Mouse (Mus musculus) E14TG2a.4 (cell line): ENCODE results near the gene Glrx.

Experiments
- CTCF ChIP-seq: conservative IDR thresholded peaks from 2 replicates; pipeline ENCODE4 v1.5.1; 2014; ENCODE audit warnings: low read length
- NANOG ChIP-seq: IDR thresholded peaks from 2 replicates; pipeline ENCODE4 v1.6.1; 2014; ENCODE audit warnings: borderline replicate concordance, low read length, mixed read lengths
- POU5F1 ChIP-seq: IDR thresholded peaks from 2 replicates; pipeline ENCODE4 v1.6.1; 2014; ENCODE audit warnings: low read length, borderline replicate concordance

- TF ChIP-seq CTCF (no peak), NANOG (no peak), POU5F1 (no peak)
These were observed 44.1 kb downstream of the Glrx start for GRCm38 (mm10) chr13:75883792-75884191.
